ENCODE assay signal across 7 mouse cellular contexts in genomic region chr12:82616813-82617681, GRCm38 (mm10). TPM values are rescaled to one million over a fixed set of nuclear protein-coding genes. Genes with fewer than 3 reads are reported as not detected.
A peak's percentile ranks its signal among the peaks of the same experiment; 100 is the strongest.
DNase-seq lines count a peak whose midpoint lies in the region; ATAC-seq and TF ChIP-seq lines count a peak whose summit lies in the region.

No protein-coding gene starts in this region.

- peak; percentile 35 for DNase-seq in adrenal gland, postnatal 25 days
- peak; percentile 72 for DNase-seq in embryonic facial prominence, embryonic 10.5 days (ENCODE audit: low spot score)
- DNase-seq in heart, embryonic 10.5 days (ENCODE audit: low spot score) = peak; percentile 78
- DNase-seq in kidney, adult 9 months = peak; percentile 34
- peak; percentile 59 for DNase-seq in limb, embryonic 11.5 days (ENCODE audit: low spot score)

- H3K9me3 ChIP-seq in embryonic facial prominence, embryonic 10.5 days = no peaks in the 10 kb centered on the region
- H3K9me3 ChIP-seq in heart, embryonic 10.5 days = no peaks in the 10 kb centered on the region
- H3K9me3 ChIP-seq in limb, embryonic 11.5 days (ENCODE audit: control insufficient read depth, low read length) = no peaks in the 10 kb centered on the region
- no peaks in the 10 kb centered on the region for H3K9me3 ChIP-seq in midbrain, embryonic 12.5 days

- under 1% methylated on average over 86 of the region's 86 CpGs for WGBS in embryonic facial prominence, embryonic 10.5 days
- 1% methylated on average over 86 of the region's 86 CpGs for WGBS in heart, embryonic 10.5 days
- WGBS in limb, embryonic 11.5 days = 2% methylated on average over 78 of the region's 86 CpGs
- 1% methylated on average over 86 of the region's 86 CpGs for WGBS in midbrain, embryonic 12.5 days

- peak overlapping the region; percentile 95 for H3K4me2 ChIP-seq in limb, embryonic 11.5 days (ENCODE audit: low read depth, severe bottlenecking)
- peak overlapping the region; percentile 94 for H3K4me2 ChIP-seq in midbrain, embryonic 12.5 days (replicated peaks)

- TF ChIP-seq CTCF in testis, adult 2 months (IDR thresholded peaks at IDR 0.05; ENCODE audit: control insufficient read depth, insufficient read depth, insufficient replicate concordance, low read depth, low read length) = no peak

- TF ChIP-seq POLR2A in testis, adult 2 months (IDR thresholded peaks at IDR 0.05; ENCODE audit: control insufficient read depth, low read depth, low read length) = no peak

- ATAC-seq in limb, embryonic 11.5 days (ENCODE audit: insufficient number of reproducible peaks, low FRiP score, low TSS enrichment, low read depth) = peak; percentile 57; the same call in 1 of the 2 replicates
- peak; percentile 82 for ATAC-seq in midbrain, embryonic 12.5 days (ENCODE audit: low FRiP score, low read depth)

- no peaks in the 10 kb centered on the region for H3K36me3 ChIP-seq in embryonic facial prominence, embryonic 10.5 days (replicated peaks)
- no peaks in the 10 kb centered on the region for H3K36me3 ChIP-seq in heart, embryonic 10.5 days
- no peaks in the 10 kb centered on the region for H3K36me3 ChIP-seq in limb, embryonic 11.5 days (ENCODE audit: control insufficient read depth, insufficient read depth, low read length)
- H3K36me3 ChIP-seq in midbrain, embryonic 12.5 days = no peaks in the 10 kb centered on the region
- H3K36me3 ChIP-seq in testis, adult 2 months (ENCODE audit: control insufficient read depth, insufficient read depth, low read length) = no peaks in the 10 kb centered on the region

- H3K9ac ChIP-seq in limb, embryonic 11.5 days (ENCODE audit: low read length) = peak overlapping the region; percentile 13; the same call in 1 of the 2 replicates
- H3K9ac ChIP-seq in midbrain, embryonic 12.5 days (replicated peaks) = peak overlapping the region; percentile 71

- H3K4me1 ChIP-seq in embryonic facial prominence, embryonic 10.5 days = peaks cover 14% of the 10 kb centered on the region
- peaks cover 16% of the 10 kb centered on the region for H3K4me1 ChIP-seq in heart, embryonic 10.5 days
- H3K4me1 ChIP-seq in limb, embryonic 11.5 days (ENCODE audit: control insufficient read depth, insufficient read depth, low read length) = no peaks in the 10 kb centered on the region
- peaks cover 11% of the 10 kb centered on the region for H3K4me1 ChIP-seq in midbrain, embryonic 12.5 days
- peaks cover 12% of the 10 kb centered on the region for H3K4me1 ChIP-seq in testis, adult 2 months (ENCODE audit: control insufficient read depth, insufficient read depth, low read length)

- H3K27me3 ChIP-seq in embryonic facial prominence, embryonic 10.5 days (replicated peaks; ENCODE audit: low read depth, poor library complexity, severe bottlenecking) = peaks cover 65% of the 10 kb centered on the region
- H3K27me3 ChIP-seq in heart, embryonic 10.5 days (ENCODE audit: insufficient read depth, poor library complexity, severe bottlenecking) = peaks cover 37% of the 10 kb centered on the region
- peaks cover 44% of the 10 kb centered on the region for H3K27me3 ChIP-seq in limb, embryonic 11.5 days (ENCODE audit: control insufficient read depth, insufficient read depth, low read length)
- H3K27me3 ChIP-seq in midbrain, embryonic 12.5 days = peaks cover 44% of the 10 kb centered on the region
- peaks cover 3% of the 10 kb centered on the region; the same call in 1 of the 2 replicates for H3K27me3 ChIP-seq in testis, adult 2 months (ENCODE audit: control insufficient read depth, insufficient read depth, low read length)

- H3K27ac ChIP-seq in embryonic facial prominence, embryonic 10.5 days (replicated peaks) = peak overlapping the region; percentile 45; the same call in 1 of the 2 replicates
- peak overlapping the region; percentile 86 for H3K27ac ChIP-seq in heart, embryonic 10.5 days
- H3K27ac ChIP-seq in limb, embryonic 11.5 days (replicated peaks; ENCODE audit: low read depth, low read length) = no peak overlapping the region
- no peak overlapping the region for H3K27ac ChIP-seq in midbrain, embryonic 12.5 days (replicated peaks)
- no peak overlapping the region for H3K27ac ChIP-seq in testis, adult 2 months (ENCODE audit: control insufficient read depth, insufficient read depth, low read depth, low read length)

- H3K4me3 ChIP-seq in embryonic facial prominence, embryonic 10.5 days = peak overlapping the region; percentile 66
- H3K4me3 ChIP-seq in heart, embryonic 10.5 days = peak overlapping the region; percentile 77
- H3K4me3 ChIP-seq in limb, embryonic 11.5 days (ENCODE audit: low read depth, low read length) = peak overlapping the region; percentile 49
- peak overlapping the region; percentile 66 for H3K4me3 ChIP-seq in midbrain, embryonic 12.5 days
- H3K4me3 ChIP-seq in testis, adult 2 months (ENCODE audit: control insufficient read depth, low read depth, low read length) = peak overlapping the region; percentile 74

RNA-seq across cellular contexts. Expression of gene Rgs6, which starts 29.0 kb away (rescaled TPM):
- 0.67 TPM in 2 replicates for total RNA-seq in adrenal gland, postnatal 25 days (2021)
- polyA plus RNA-seq in embryonic facial prominence, embryonic 10.5 days (2016; fragmentation: Nextera tagmentation; extraction: Ambion mirVana) = 0.49 and 0.89 TPM in 2 replicates
- 8.3 and 11.2 TPM in 2 replicates for polyA plus RNA-seq in heart, embryonic 10.5 days (2016; fragmentation: Nextera tagmentation; extraction: Ambion mirVana)
- polyA plus RNA-seq in limb, embryonic 11.5 days (2014; fragmentation: Nextera tagmentation; extraction: Ambion mirVana) = 0.25 and 0.41 TPM in 2 replicates
- polyA plus RNA-seq in midbrain, embryonic 12.5 days (2016; fragmentation: Nextera tagmentation; extraction: Ambion mirVana) = 3.6 and 4.2 TPM in 2 replicates
- 0.75 and 0.97 TPM in 2 replicates for polyA plus RNA-seq in testis, adult 2 months (2012; rRNA removed)

Comparison
In these comparisons a context has a peak if more than half of its experiments do, and no peak if none do; other contexts are left out.
1. H3K27ac ChIP-seq: peak in embryonic facial prominence, embryonic 10.5 days (single experiment) and heart, embryonic 10.5 days (single experiment); none in limb, embryonic 11.5 days (single experiment), midbrain, embryonic 12.5 days (single experiment) and testis, adult 2 months (single experiment).
2. Peak in every context shown above with its lines, with median percentiles within 50 percentile points of each other: DNase-seq and H3K4me3 ChIP-seq.